Mouse (Mus musculus) neural tube, embryonic 11.5 days (tissue): ENCODE measurements around the gene Kmt5a. TPM values are rescaled to one million over a fixed set of nuclear protein-coding genes. Genes with fewer than 3 reads are reported as not detected.
"Not testable (repeated sequence)": the region's sequence is repeated elsewhere in the genome, so short reads cannot be mapped to it uniquely, and the experiment has no call there.

Experiments
- ATAC-seq: fragments of 200-750 bp; cut with Nextera tagmentation; 2 replicates; pipeline ENCODE4 v1.8.0; 2017; ENCODE audit warnings: moderate number of reproducible peaks, mild to moderate bottlenecking, moderate TSS enrichment, moderate library complexity; ENCODE audit not compliant: insufficient read depth, low FRiP score, low TSS enrichment
- DNase-seq: peaks from one replicate; pipeline ENCODE4 v3.0.0-alpha.2; 2015; ENCODE audit warnings: low spot score
- H3K27ac ChIP-seq: fragments of 300-500 bp; sonication (generic); 2 replicates; pipeline ENCODE4 v1.5.1; 2014; ENCODE audit warnings: low read depth, mild to moderate bottlenecking, low read length
- H3K27me3 ChIP-seq: fragments of 300-500 bp; sonication (generic); 2 replicates; pipeline ENCODE4 v1.6.1; 2014; ENCODE audit warnings: mild to moderate bottlenecking, low read length, mixed read lengths; ENCODE audit not compliant: control insufficient read depth, insufficient read depth
- H3K36me3 ChIP-seq: fragments of 300-500 bp; sonication (generic); 2 replicates; pipeline ENCODE4 v1.6.1; 2014; ENCODE audit warnings: mild to moderate bottlenecking, low read length, moderate library complexity, mixed read lengths; ENCODE audit not compliant: control insufficient read depth, insufficient read depth
- H3K4me1 ChIP-seq: fragments of 300-500 bp; sonication (generic); 2 replicates; pipeline ENCODE4 v1.6.1; 2014; ENCODE audit warnings: low read length, mixed read lengths; ENCODE audit not compliant: control insufficient read depth, insufficient read depth
- H3K4me2 ChIP-seq: fragments of 300-500 bp; sonication (generic); 2 replicates; pipeline ENCODE4 v1.6.1; 2014; ENCODE audit warnings: low read depth, mild to moderate bottlenecking, moderate library complexity
- H3K4me3 ChIP-seq: fragments of 300-500 bp; sonication (generic); 2 replicates; pipeline ENCODE4 v1.5.1; 2014; ENCODE audit warnings: low read depth, low read length
- H3K9ac ChIP-seq: fragments of 300-500 bp; sonication (generic); 2 replicates; pipeline ENCODE4 v1.6.1; 2014; ENCODE audit warnings: mild to moderate bottlenecking, low read length
- H3K9me3 ChIP-seq: fragments of 300-500 bp; sonication (generic); 2 replicates; pipeline ENCODE4 v1.6.1; 2016; ENCODE audit warnings: low read length; ENCODE audit not compliant: control insufficient read depth
- WGBS: fragments of 180-500 bp; shearing (Covaris S2); extraction: QIAGEN DNeasy Blood & Tissue Kit; methylation state at CpG from one replicate; pipeline ENCODE4 v1.1.7; 2014; 5-methylcytosine and 5-hydroxymethylcytosine counted together
- polyA plus RNA-seq: library from polyadenylated mRNA; unstranded; fragments of >200 nt; fragmentation: Nextera tagmentation; extraction: Ambion mirVana; gene quantifications from 2 replicates; pipeline ENCODE4 v1.2.1, GENCODE M21; 2014

Kmt5a gene
- polyA plus RNA-seq, 1 experiment from 2014 or later = 121 TPM

DNA sequence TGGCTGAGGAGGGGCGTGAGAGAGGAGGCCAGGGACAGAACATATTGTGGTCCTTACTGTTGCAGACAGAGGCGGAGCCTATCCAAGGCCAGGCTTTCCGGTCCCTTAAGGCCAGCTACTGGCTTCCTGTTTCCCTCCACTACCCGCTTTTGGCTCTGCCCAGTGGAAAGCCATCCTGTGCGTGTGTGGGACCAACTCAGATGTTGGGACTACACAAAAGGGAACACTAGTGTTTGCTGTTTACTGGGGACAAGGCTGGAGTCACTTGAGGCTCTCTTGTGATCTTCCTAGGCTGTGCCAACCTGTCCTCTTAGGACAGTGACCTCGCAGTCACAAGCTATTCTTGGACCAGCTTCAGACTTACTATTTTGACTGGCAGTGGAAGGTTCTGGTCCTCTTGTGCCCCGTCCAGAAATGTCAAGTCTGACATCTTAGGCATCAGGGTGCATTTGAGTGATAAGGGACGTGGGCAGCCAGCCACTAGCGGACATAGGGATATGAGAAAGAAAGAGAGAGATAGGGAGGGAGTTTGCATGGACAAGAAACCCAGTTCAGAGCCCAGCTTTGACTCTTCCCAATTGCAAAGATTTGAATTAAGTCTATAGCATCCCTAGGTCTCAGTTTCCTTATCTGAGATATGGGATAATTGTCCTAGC lies 58.6 kb downstream of the Kmt5a start:
- Histone ChIP-seq H3K4me1 (peaks cover 3% of the 10 kb centered on the region; the same call in 1 of the 2 replicates), H3K9ac (no peak overlapping the region), H3K4me3 (no peak overlapping the region), H3K4me2 (no peak overlapping the region), H3K36me3 (no peaks in the 10 kb centered on the region; the same call in 1 of the 2 replicates), H3K9me3 (no peaks in the 10 kb centered on the region), H3K27ac (no peak overlapping the region), H3K27me3 (no peaks in the 10 kb centered on the region)
- ATAC-seq = no peak
- DNase-seq = no peak
- 77% methylated on average over 9 of the region's 9 CpGs for WGBS

DNA sequence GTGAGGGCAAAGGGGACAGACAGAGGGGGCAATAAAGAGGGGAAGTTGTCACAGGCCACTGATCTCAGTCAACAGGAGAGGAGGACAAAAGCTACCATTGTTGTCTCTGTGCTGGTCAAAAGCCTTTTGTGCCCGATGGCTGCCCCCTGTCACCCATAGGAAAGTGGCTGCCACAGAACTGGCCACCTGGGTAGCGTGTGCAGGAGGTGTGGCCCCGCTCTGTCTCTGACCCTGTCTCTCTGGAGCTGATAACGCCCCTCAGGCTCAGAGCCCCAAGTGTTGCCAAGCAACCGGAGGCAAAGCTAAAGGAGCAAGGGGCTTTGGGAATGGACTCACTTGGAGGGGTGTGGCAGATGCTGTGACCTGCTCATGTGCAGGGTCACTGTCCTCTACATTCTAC lies 59.3 kb downstream of the Kmt5a start:
- DNase-seq (no peak), ATAC-seq (no peak)
- Histone ChIP-seq H3K4me1 (peaks cover 3% of the 10 kb centered on the region; the same call in 1 of the 2 replicates), H3K36me3 (no peaks in the 10 kb centered on the region), H3K27ac (no peak overlapping the region), H3K4me2 (no peak overlapping the region), H3K9me3 (no peaks in the 10 kb centered on the region), H3K27me3 (no peaks in the 10 kb centered on the region), H3K4me3 (no peak overlapping the region), H3K9ac (no peak overlapping the region)
- WGBS = 26% methylated on average over 5 of the region's 5 CpGs

DNA sequence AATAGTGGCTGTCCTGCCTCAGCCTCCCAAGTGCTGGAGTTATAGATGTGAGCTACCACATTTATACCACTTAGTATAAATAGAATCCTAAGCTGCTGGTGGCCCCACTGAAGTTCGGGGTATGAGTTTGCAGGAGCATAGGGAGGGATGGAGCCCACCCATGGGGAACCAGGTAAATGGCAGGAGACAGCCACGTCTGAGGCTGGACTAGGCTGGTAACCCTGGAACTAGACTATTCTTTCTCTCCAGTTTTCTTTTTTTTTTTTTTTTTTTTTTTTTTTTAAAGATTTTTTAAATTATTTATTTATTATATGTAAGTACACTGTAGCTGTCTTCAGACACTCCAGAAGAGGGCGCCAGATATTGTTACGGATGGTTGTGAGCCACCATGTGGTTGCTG lies 60.3 kb downstream of the Kmt5a start:
- H3K27ac ChIP-seq, H3K4me3 ChIP-seq, H3K4me2 ChIP-seq, H3K4me1 ChIP-seq, H3K9me3 ChIP-seq, H3K27me3 ChIP-seq, H3K36me3 ChIP-seq, DNase-seq, H3K9ac ChIP-seq, ATAC-seq: not testable (repeated sequence)
- 79% methylated on average over 2 of the region's 4 CpGs for WGBS

DNA sequence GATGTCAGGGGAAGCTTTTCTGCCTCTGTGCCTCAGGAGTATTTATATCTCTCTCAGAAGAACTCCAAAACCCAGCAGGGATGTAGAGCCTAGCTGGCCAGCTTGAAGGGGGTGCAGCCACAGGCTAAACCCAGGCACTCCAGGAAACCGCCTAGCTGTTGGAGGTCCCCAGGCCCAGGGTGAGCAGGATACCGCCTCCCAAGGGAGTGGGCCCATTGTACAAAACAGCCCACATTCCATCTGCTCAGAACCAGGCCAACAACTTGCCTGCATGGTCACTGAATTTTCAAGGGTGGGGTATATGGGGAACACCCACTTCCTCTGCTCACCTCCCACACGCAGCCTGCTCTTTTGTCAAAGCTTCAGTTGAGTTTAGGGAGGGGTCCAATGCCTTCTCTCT lies 60.8 kb downstream of the Kmt5a start:
- peaks cover 3% of the 10 kb centered on the region; the same call in 1 of the 2 replicates for H3K4me1 ChIP-seq
- DNase-seq (no peak), ATAC-seq (no peak)
- 98% methylated on average over 3 of the region's 3 CpGs for WGBS
- no peak overlapping the region for H3K27ac ChIP-seq
- H3K9me3 ChIP-seq = no peaks in the 10 kb centered on the region
- no peaks in the 10 kb centered on the region for H3K27me3 ChIP-seq
- no peak overlapping the region for H3K4me2 ChIP-seq
- H3K4me3 ChIP-seq = no peak overlapping the region
- H3K9ac ChIP-seq = no peak overlapping the region
- H3K36me3 ChIP-seq = no peaks in the 10 kb centered on the region

DNA sequence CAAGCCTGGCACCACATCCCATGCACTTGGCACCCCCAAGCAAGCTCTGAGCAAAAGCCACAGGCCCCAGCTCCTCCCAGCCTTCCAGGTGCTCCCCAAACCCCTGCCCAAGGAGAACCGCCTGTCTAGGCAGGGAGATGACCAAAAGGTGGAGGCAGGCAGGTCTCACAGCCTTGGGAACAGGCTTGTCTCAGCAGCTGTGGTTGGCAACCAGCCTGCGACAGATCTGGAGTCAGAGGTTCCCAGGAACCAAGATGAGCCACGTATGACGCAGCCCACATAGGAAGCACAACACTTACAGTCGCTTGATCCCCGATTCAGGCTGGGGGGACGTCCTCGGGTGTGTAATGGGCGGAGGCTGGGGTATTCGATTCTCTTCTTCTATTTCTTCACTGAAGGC lies 61.8 kb downstream of the Kmt5a start:
- Histone ChIP-seq H3K27ac (no peak overlapping the region), H3K27me3 (no peaks in the 10 kb centered on the region), H3K4me1 (peaks cover 3% of the 10 kb centered on the region; the same call in 1 of the 2 replicates), H3K4me3 (no peak overlapping the region), H3K9me3 (no peaks in the 10 kb centered on the region), H3K9ac (no peak overlapping the region), H3K4me2 (no peak overlapping the region), H3K36me3 (no peaks in the 10 kb centered on the region)
- WGBS = 91% methylated on average over 10 of the region's 10 CpGs
- ATAC-seq (no peak), DNase-seq (no peak)

DNA sequence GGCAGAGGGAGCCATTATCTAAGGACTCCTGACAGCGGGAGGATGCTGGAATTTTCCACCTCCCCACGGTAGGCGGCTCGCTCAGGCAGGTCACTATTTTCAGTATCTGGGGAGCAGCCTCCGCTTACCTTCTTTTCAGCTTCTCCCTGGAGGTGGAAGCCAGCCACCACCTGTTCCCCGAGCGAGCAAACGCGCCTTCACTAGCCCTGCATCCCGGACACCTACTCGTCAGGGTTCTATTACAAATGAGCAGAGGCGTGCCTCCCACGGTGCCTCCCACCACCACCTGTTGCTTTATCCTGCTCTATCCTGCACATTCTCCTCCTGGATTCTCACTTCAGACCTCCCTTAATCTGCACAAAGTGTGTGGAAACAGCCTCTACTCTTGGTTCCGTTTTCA lies 64.0 kb downstream of the Kmt5a start:
- DNase-seq = no peak
- H3K4me1 ChIP-seq = peaks cover 3% of the 10 kb centered on the region; the same call in 1 of the 2 replicates
- ATAC-seq = no peak
- no peak overlapping the region for H3K9ac ChIP-seq
- H3K4me2 ChIP-seq = no peak overlapping the region
- H3K27ac ChIP-seq = no peak overlapping the region
- no peak overlapping the region for H3K4me3 ChIP-seq
- no peaks in the 10 kb centered on the region for H3K27me3 ChIP-seq
- H3K36me3 ChIP-seq = no peaks in the 10 kb centered on the region
- no peaks in the 10 kb centered on the region for H3K9me3 ChIP-seq
- 63% methylated on average over 14 of the region's 14 CpGs for WGBS

DNA sequence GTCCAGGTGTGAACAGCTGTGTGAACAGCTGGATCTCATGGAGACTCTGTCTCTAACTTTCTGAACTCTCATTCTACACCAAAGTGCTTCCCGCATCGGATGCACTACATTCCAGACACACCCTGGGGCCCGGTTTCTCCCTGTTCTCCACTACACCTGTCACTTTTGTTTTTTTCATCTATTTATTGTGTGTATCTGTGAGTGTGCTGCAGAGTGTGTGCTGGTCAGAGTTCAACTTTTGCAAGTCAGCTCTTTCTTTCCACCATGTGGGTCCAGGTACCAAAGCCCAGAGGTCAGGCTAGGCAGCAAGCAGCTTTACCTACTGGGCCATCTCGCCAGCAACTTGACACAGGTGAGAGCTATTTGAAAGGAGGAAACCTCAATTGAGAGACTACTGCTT lies 65.5 kb downstream of the Kmt5a start:
- Histone ChIP-seq H3K27me3 (no peaks in the 10 kb centered on the region), H3K27ac (no peak overlapping the region), H3K9me3 (no peaks in the 10 kb centered on the region), H3K4me3 (no peak overlapping the region), H3K4me2 (no peak overlapping the region), H3K36me3 (no peaks in the 10 kb centered on the region; the same call in 1 of the 2 replicates), H3K4me1 (no peaks in the 10 kb centered on the region), H3K9ac (no peak overlapping the region)
- ATAC-seq (no peak), DNase-seq (no peak)
- 93% methylated on average over 4 of the region's 4 CpGs for WGBS

DNA sequence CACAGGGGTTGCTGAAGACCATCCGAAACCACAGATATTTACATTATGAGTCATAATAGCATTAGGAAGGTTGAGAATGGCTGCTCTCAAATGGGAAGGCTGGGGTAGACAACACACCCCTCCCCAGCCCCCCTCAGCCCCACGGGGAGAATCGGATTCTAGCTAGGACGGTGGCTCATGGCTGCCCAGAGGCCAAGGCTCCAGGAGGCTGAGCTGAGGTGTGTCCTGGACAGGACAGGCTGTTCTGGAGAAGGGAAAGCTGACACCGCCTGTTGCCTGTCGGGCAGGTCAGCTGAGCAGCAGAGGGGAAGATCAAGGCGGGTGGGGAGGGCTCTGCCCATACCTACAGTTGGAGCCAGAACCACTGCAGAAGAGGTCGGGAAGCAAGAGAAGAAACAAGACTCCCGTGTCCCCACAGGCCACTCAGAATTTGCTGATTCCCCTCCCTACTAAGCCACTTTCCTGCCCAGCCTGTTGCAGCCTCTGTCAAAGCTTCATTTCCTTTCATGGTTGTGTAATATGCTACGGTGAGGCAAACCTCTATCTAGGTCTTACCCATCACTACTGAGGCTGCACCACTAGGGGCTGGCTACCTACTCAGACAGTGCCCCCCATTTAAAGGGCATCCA lies 67.1 kb downstream of the Kmt5a start:
- Histone ChIP-seq H3K4me2 (no peak overlapping the region), H3K27ac (no peak overlapping the region), H3K36me3 (no peaks in the 10 kb centered on the region; the same call in 1 of the 2 replicates), H3K4me3 (no peak overlapping the region), H3K4me1 (no peaks in the 10 kb centered on the region), H3K27me3 (no peaks in the 10 kb centered on the region), H3K9ac (no peak overlapping the region), H3K9me3 (no peaks in the 10 kb centered on the region)
- 79% methylated on average over 10 of the region's 10 CpGs for WGBS
- no peak for DNase-seq
- no peak for ATAC-seq

DNA sequence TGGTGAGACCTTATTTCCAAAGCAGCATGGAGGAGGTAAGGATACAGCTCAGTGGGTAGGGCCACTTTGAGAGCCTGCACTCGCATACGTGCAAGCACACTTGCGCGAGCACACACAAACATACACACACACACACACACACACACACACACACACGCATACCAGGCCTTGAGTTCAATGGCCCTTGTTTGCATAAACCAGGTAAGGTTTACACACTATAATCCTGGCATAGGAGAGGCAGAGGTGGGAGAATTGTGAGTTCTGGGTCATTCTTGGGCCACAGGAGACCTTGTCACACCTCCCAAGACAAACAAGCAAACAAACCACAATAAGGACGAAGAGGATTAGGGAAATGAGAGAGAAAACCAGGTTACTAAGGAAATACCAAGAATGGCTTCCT lies 69.5 kb downstream of the Kmt5a start:
- Histone ChIP-seq H3K27me3 (no peaks in the 10 kb centered on the region), H3K9ac (no peak overlapping the region), H3K4me1 (no peaks in the 10 kb centered on the region), H3K27ac (no peak overlapping the region), H3K9me3 (no peaks in the 10 kb centered on the region), H3K36me3 (peaks cover 2% of the 10 kb centered on the region; the same call in 1 of the 2 replicates), H3K4me2 (no peak overlapping the region), H3K4me3 (no peak overlapping the region)
- 93% methylated on average over 6 of the region's 6 CpGs for WGBS
- no peak for ATAC-seq
- no peak for DNase-seq
